Mouse (Mus musculus): Measurements from ENCODE around the gene Vmn1r189.
A peak's percentile ranks its signal among the peaks of the same experiment; 100 is the strongest.
"Not testable (repeated sequence)": the region's sequence is repeated elsewhere in the genome, so short reads cannot be mapped to it uniquely, and the experiment has no call there.

The Vmn1r189 gene

DNA sequence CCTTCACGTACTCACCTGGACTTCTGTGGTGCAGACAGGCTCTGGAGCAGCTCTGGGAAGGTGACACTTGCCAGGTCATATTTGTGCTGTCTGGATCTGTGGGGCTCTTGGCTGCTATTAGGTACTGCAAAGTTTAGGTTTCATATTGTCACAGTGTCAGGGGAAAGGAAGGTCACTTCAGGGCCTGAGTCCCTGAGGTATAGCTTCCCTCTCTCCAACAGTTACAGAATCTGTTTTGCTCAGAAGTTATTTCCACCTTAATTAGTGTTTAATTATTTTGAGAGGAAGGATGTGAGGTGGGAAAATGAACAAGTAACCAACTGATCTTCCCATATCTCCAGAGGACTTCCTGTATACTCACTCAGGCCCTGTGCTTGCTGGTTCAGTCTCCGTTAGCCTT lies at the start of gene Vmn1r189:
Gene Vmn1r189 (minus strand): TSS at position 101 of the 400 bp plus-strand sequence.
- not testable (repeated sequence) for DNase-seq (ENCODE audit: extremely low spot score)

DNA sequence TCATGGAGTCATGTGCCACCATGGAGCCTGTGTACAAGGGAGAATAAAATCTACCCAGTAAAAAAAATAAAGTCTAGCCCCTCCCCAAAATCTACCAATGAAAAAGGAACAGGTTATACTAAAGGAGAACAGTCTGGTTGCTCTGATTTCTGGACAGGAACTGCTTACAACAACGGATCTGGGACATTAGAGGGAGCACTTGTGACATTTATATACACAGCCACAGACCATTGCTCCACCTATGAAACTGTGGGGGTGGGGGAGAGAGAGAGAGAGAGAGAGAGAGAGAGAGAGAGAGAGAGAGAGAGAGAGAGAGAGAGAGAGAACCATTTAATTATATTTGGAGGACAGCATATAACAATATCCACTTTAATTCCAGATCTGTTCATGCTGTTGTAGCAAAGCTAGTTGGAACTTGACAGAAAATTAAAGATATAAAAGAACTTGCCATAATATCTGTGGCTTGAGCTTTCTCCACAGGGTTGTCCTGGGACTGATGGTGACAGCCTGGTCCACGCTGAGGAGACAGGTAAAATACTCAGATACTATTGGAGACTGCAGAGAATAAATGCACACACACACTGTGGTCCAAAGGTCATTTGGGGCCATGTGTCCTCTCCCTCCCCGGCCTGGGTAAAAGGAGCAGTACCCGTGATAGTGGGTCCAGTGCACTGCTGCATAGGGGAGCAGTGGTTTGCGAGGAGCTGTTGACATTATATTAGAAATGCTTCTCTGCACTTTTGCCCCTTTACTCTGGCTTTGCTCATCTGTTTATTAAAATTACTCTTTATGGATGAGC lies 31.1 kb upstream of the Vmn1r189 start:
- not testable (repeated sequence) for DNase-seq (ENCODE audit: extremely low spot score)

DNA sequence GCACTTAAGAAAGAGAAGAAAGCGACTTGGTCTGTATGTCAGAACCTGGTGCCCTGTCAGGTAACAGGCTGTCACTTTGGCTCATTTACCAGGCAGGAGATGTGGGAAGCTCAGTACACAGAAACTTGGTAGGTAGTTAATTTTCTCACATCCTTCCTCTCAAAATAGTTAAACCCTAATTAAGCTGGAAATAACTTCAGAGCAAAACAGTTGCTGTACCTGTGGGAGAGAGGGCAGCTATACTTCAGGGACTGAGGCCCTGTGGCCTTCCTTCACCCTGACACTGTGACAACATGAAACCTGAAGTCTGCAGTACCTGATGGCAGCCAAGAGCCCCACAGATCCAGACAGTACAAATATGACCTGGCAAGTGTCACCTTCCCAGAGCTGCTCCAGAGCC lies 21.5 kb downstream of the Vmn1r189 start, which contains the start of gene Vmn1r188:
Gene Vmn1r188 (plus strand): TSS at position 301 of the 400 bp plus-strand sequence.
- not testable (repeated sequence) for DNase-seq (ENCODE audit: extremely low spot score)

DNA sequence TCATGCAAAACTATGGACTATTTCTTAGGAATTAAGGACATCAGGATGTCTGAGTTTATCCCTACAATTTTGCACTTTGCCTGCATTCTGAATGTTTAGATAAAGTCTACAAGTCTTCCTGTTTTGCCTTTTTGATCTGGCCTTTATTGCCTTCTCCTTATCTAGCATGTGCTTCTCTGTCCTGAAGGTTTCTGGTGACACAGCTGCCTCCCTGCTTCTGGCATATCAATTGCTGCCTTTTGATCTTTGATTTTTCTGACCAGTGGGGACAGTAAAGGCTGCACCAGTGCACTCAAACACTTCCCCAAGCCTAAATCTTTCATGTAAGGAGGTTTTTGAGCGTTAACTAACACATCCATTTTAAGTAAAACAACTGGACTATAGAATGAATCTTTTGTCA lies 42.2 kb downstream of the Vmn1r189 start:
- DNase-seq (ENCODE audit: extremely low spot score) = no peak

DNA sequence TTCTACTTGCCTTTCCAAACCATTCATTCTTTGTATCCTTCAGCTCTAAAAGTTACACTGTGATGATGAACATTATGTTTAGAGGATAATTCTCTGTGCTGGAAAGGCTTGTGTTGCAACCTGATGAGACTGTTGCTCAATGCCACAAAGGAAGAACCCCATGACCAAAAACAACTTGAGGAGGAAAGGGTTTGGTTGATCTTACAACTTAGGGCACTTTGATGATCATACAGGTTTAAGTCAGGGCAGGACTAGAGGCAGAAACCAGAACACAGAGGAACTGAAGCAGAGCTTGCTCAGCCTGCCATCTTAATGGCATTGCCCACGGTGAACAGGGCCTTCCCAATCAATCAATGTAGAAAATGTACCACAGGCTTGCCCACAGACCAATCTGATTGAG lies 44.2 kb downstream of the Vmn1r189 start:
- DNase-seq (ENCODE audit: extremely low spot score) = no peak

DNA sequence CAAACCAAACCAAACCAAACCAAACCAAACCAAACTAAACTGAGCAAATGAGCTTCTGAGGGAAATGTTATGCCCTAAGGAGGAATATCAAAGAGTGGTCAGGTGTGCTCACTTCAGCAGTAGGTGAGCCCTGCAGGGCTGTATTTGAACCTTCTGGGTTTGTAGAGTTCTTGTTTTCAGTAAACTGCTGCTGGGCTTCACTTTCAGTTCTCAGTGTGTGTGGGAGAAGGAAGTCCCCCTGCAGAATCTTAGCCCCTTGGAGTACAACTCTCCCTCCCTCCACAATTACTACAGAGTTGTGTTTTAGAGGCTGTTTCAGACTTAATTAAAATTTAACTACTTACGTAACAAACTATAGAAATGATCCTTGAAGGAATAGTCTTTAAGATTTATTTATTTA lies 51.9 kb downstream of the Vmn1r189 start:
- DNase-seq (ENCODE audit: extremely low spot score) = no peak

DNA sequence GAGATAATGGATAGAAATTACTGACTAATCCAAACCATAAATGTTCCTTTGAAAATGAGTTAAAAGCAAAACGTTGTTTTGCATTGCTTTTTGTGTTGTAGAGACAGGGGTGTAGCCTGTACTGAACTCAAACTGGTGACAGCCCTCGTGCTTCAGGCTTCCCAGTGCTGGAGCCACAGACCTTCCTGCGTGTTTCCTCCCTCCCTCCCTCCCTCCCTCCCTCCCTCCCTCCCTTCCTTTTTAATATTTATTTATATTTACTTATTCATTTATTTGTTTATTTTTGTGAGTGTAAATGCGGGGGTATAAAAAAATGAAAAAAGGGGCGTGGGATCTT lies 54.1 kb downstream of the Vmn1r189 start:
- DNase-seq (ENCODE audit: extremely low spot score) = no peak

DNA sequence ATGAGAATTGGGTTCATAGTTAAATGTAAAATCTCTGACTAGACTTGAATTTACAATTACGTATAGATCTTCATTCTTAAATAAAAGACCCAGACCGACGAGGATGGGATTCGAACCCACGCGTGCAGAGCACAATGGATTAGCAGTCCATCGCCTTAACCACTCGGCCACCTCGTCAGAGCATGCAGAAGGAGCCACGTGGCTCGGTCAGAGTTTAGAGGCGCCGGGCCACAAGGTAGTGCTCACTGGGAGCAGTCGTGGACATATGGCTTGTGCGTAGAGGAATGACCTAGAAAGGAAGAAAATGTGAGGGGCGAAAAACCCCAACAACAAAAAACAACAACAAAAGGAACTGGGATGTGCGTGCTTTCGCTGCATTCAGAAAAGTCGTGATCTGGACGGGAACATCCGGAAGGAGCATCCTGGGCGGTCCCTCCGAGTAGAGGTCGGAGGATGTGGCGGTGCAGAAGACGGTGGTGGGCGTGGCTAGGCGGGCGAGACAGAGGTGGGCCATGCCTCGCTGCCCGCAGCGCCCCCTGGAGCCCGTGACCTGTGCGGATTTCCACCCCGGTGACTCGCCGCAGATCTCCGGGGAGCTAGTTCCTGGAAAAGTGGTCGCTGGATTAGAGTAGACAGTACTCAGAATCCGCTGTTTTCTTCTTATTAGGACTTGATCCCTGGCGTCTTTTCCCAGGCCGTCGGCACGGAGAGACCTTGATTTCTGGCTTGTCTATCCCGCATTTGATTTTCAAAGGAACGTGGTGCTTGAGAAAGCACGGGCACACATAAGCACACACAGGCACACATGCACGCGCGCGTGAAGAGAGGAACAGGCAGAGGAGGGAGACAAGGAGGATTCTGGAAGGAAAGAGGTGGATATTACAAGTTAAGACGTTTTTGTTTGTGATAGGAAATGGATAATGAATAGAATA lies 54.8 kb downstream of the Vmn1r189 start:
- peak; percentile 97 for DNase-seq (ENCODE audit: extremely low spot score)

All from embryo, embryonic 9.5 days (tissue).